Mouse (Mus musculus): Measurements from ENCODE around the gene Defa28.
"Not testable (repeated sequence)": the region's sequence is repeated elsewhere in the genome, so short reads cannot be mapped to it uniquely, and the experiment has no call there.

Defa28 gene

GRCm38 (mm10) chr8:21582706-21583105 lies at the start of gene Defa28:
Gene Defa28, plus strand, starts transcription at chr8:21583006.
- not testable (repeated sequence) for DNase-seq

- not testable (repeated sequence) for DNase-seq
These were observed 17.7 kb upstream of the Defa28 start, which contains the start of gene Defa37 for GRCm38 (mm10) chr8:21565086-21565485. Gene Defa37, plus strand, starts transcription at chr8:21565386.

- not testable (repeated sequence) for DNase-seq
These were observed 11.6 kb downstream of the Defa28 start, which contains the start of gene Gm7861 for GRCm38 (mm10) chr8:21594408-21594807. Gene Gm7861, minus strand, starts transcription at chr8:21594508.

GRCm38 (mm10) chr8:21617883-21618282 lies 35.1 kb downstream of the Defa28 start, which contains the start of gene Defa26:
Gene Defa26, plus strand, starts transcription at chr8:21618183.
- DNase-seq: not testable (repeated sequence)

All from thymus, adult 18-20 months (tissue).